Mouse (Mus musculus) liver, embryonic 11.5 days (tissue): ENCODE measurements around the gene Csad. TPM values are rescaled to one million over a fixed set of nuclear protein-coding genes. Genes with fewer than 3 reads are reported as not detected.
A peak's percentile ranks its signal among the peaks of the same experiment; 100 is the strongest.
"Not testable (repeated sequence)": the region's sequence is repeated elsewhere in the genome, so short reads cannot be mapped to it uniquely, and the experiment has no call there.

ENCODE experiments used
- ATAC-seq: fragments of 200-750 bp; cut with Nextera tagmentation; replicated peaks from 2 replicates; pipeline ENCODE4 v1.8.0; 2017; ENCODE audit warnings: moderate number of reproducible peaks, mild to moderate bottlenecking, moderate TSS enrichment, moderate library complexity; ENCODE audit not compliant: low FRiP score
- DNase-seq: peaks from one replicate; pipeline ENCODE4 v3.0.0-alpha.2; 2017; ENCODE audit warnings: low spot score
- H3K27ac ChIP-seq: fragments of 300-500 bp; sonication (generic); 2 replicates; pipeline ENCODE4 v1.5.1; 2014; ENCODE audit warnings: mild to moderate bottlenecking, low read depth, low read length, control low read depth
- H3K27me3 ChIP-seq: fragments of 300-500 bp; sonication (generic); replicated peaks from 2 replicates; pipeline ENCODE4 v1.6.1; 2014; ENCODE audit warnings: low read length, mixed read lengths; ENCODE audit not compliant: control insufficient read depth, insufficient read depth
- H3K36me3 ChIP-seq: fragments of 300-500 bp; sonication (generic); 2 replicates; pipeline ENCODE4 v1.6.1; 2014; ENCODE audit warnings: mild to moderate bottlenecking, low read length, moderate library complexity, mixed read lengths; ENCODE audit not compliant: control insufficient read depth, insufficient read depth
- H3K4me1 ChIP-seq: fragments of 300-500 bp; sonication (generic); replicated peaks from 2 replicates; pipeline ENCODE4 v1.6.1; 2014; ENCODE audit warnings: low read length, mixed read lengths; ENCODE audit not compliant: control insufficient read depth, insufficient read depth
- H3K4me2 ChIP-seq: fragments of 300-500 bp; sonication (generic); 2 replicates; pipeline ENCODE4 v1.6.1; 2014; ENCODE audit warnings: mild to moderate bottlenecking, control low read depth, moderate library complexity
- H3K4me3 ChIP-seq: fragments of 300-500 bp; sonication (generic); 2 replicates; pipeline ENCODE4 v1.5.1; 2014; ENCODE audit warnings: low read depth, low read length, control low read depth
- H3K9ac ChIP-seq: fragments of 300-500 bp; sonication (generic); 2 replicates; pipeline ENCODE4 v1.6.1; 2014; ENCODE audit warnings: low read depth, low read length, control low read depth
- H3K9me3 ChIP-seq: fragments of 300-500 bp; sonication (generic); 2 replicates; pipeline ENCODE4 v1.6.1; 2016; ENCODE audit warnings: low read length, inconsistent platforms, mixed read lengths; ENCODE audit not compliant: control insufficient read depth
- WGBS: fragments of 180-500 bp; shearing (Covaris S2); extraction: QIAGEN DNeasy Blood & Tissue Kit; methylation state at CpG from one replicate; pipeline ENCODE4 v1.1.7; 2014; 5-methylcytosine and 5-hydroxymethylcytosine counted together
- polyA plus RNA-seq: library from polyadenylated mRNA; unstranded; fragments of >200 nt; fragmentation: Nextera tagmentation; extraction: Ambion mirVana; gene quantifications from 2 replicates; pipeline ENCODE4 v1.2.1, GENCODE M21; 2014

The Csad gene
- polyA plus RNA-seq, 1 experiment from 2014 or later = 33.3 TPM

GRCm38 (mm10) chr15:102167620-102168021 is 36.9 kb downstream of the Csad start:
- ATAC-seq = no peak

GRCm38 (mm10) chr15:102165468-102166100 is 38.9 kb downstream of the Csad start:
- no peak overlapping the region for H3K4me2 ChIP-seq
- H3K27ac ChIP-seq = no peak overlapping the region
- no peak overlapping the region for H3K4me3 ChIP-seq
- no peak for DNase-seq
- H3K36me3 ChIP-seq = no peaks in the 10 kb centered on the region
- H3K27me3 ChIP-seq = no peaks in the 10 kb centered on the region
- 38% methylated on average over 6 of the region's 6 CpGs for WGBS
- H3K4me1 ChIP-seq = no peaks in the 10 kb centered on the region
- no peak for ATAC-seq
- H3K9ac ChIP-seq = no peak overlapping the region
- no peaks in the 10 kb centered on the region for H3K9me3 ChIP-seq

More at GRCm38 (mm10) chr15:102167620-102168021, 36.9 kb downstream of the Csad start:
- WGBS = 53% methylated on average over 6 of the region's 6 CpGs
- no peak overlapping the region for H3K9ac ChIP-seq
- no peaks in the 10 kb centered on the region for H3K36me3 ChIP-seq
- H3K4me3 ChIP-seq = no peak overlapping the region
- H3K9me3 ChIP-seq = no peaks in the 10 kb centered on the region
- no peak overlapping the region for H3K4me2 ChIP-seq
- H3K27me3 ChIP-seq = no peaks in the 10 kb centered on the region
- no peak overlapping the region for H3K27ac ChIP-seq
- no peaks in the 10 kb centered on the region for H3K4me1 ChIP-seq
- no peak for DNase-seq

- ATAC-seq = no peak
- Histone ChIP-seq H3K4me3 (no peak overlapping the region), H3K9ac (no peak overlapping the region), H3K9me3 (no peaks in the 10 kb centered on the region), H3K4me2 (no peak overlapping the region), H3K4me1 (no peaks in the 10 kb centered on the region), H3K27ac (no peak overlapping the region), H3K27me3 (no peaks in the 10 kb centered on the region), H3K36me3 (no peaks in the 10 kb centered on the region)
- WGBS = 36% methylated on average over 3 of the region's 3 CpGs
- no peak for DNase-seq
Measured at GRCm38 (mm10) chr15:102163900-102164693, 40.4 kb downstream of the Csad start.

- Histone ChIP-seq H3K36me3 (peaks cover 5% of the 10 kb centered on the region; the same call in 1 of the 2 replicates), H3K9me3 (no peaks in the 10 kb centered on the region), H3K4me3 (no peak overlapping the region), H3K9ac (no peak overlapping the region), H3K4me1 (0 out of 2 replicates have a peak, but pooled peaks cover 3% of the 10 kb centered on the region), H3K27ac (no peak overlapping the region), H3K27me3 (no peaks in the 10 kb centered on the region), H3K4me2 (no peak overlapping the region)
- DNase-seq (no peak), ATAC-seq (no peak)
- WGBS = 54% methylated on average over 27 of the region's 27 CpGs
Measured at GRCm38 (mm10) chr15:102160415-102161060, 44.0 kb downstream of the Csad start.

- Histone ChIP-seq H3K27me3 (no peaks in the 10 kb centered on the region), H3K27ac (no peak overlapping the region), H3K36me3 (peaks cover 5% of the 10 kb centered on the region; the same call in 1 of the 2 replicates), H3K4me1 (0 out of 2 replicates have a peak, but pooled peaks cover 3% of the 10 kb centered on the region), H3K4me2 (no peak overlapping the region), H3K9ac (no peak overlapping the region), H3K9me3 (no peaks in the 10 kb centered on the region), H3K4me3 (no peak overlapping the region)
- ATAC-seq (no peak), DNase-seq (no peak)
- WGBS = 62% methylated on average over 20 of the region's 20 CpGs
Measured at GRCm38 (mm10) chr15:102156836-102157235, 47.7 kb downstream of the Csad start.

GRCm38 (mm10) chr15:102155006-102155405 is 49.5 kb downstream of the Csad start:
- not testable (repeated sequence) for H3K9ac ChIP-seq, H3K4me3 ChIP-seq, DNase-seq, H3K27me3 ChIP-seq, H3K4me2 ChIP-seq, H3K9me3 ChIP-seq, H3K36me3 ChIP-seq, H3K27ac ChIP-seq, ATAC-seq
- H3K4me1 ChIP-seq = peaks cover 11% of the 10 kb centered on the region
- 86% methylated on average over 6 of the region's 6 CpGs for WGBS

- no peaks in the 10 kb centered on the region for H3K27me3 ChIP-seq
- peaks cover 25% of the 10 kb centered on the region for H3K4me1 ChIP-seq
- no peak overlapping the region for H3K4me2 ChIP-seq
- no peak overlapping the region for H3K9ac ChIP-seq
- DNase-seq (no peak), ATAC-seq (no peak)
- H3K36me3 ChIP-seq = peaks cover 5% of the 10 kb centered on the region; the same call in 1 of the 2 replicates
- WGBS = 59% methylated on average over 4 of the region's 4 CpGs
- no peaks in the 10 kb centered on the region for H3K9me3 ChIP-seq
- H3K4me3 ChIP-seq = no peak overlapping the region
- H3K27ac ChIP-seq = no peak overlapping the region; the same call in 1 of the 2 replicates
Measured at GRCm38 (mm10) chr15:102152646-102153045, 51.9 kb downstream of the Csad start.

GRCm38 (mm10) chr15:102150301-102151135 is 54.0 kb downstream of the Csad start, which contains the start of gene Soat2:
TSS of gene Soat2 (plus strand) at chr15:102150526.
- peaks cover 4% of the 10 kb centered on the region for H3K27me3 ChIP-seq
- peak; percentile 79 for DNase-seq
- peak within 1 kb of the TSS; percentile 59 for H3K4me3 ChIP-seq
- peaks cover 24% of the 10 kb centered on the region for H3K4me1 ChIP-seq
- 16% methylated on average over 20 of the region's 20 CpGs for WGBS
- peak; percentile 81 for ATAC-seq
- no peaks in the 10 kb centered on the region for H3K36me3 ChIP-seq
- H3K4me2 ChIP-seq = peak within 1 kb of the TSS; percentile 81
- H3K9me3 ChIP-seq = no peaks in the 10 kb centered on the region
- peak within 1 kb of the TSS; percentile 79 for H3K9ac ChIP-seq
- peak within 1 kb of the TSS; percentile 87 for H3K27ac ChIP-seq
